Mouse (Mus musculus): ENCODE measurements around the gene Cdc6. TPM values are rescaled to one million over a fixed set of nuclear protein-coding genes. Genes with fewer than 3 reads are reported as not detected.

Gene Cdc6
- polyA plus RNA-seq, 1 experiment from 2014 or later: 96.3 TPM

GRCm38 (mm10) chr11:98937410-98937913 is 29.9 kb downstream of the Cdc6 start:
- Histone ChIP-seq H3K27me3 (replicated peaks; ENCODE audit: control insufficient read depth, insufficient read depth, low read length) (peaks cover 52% of the 10 kb centered on the region), H3K36me3 (ENCODE audit: control insufficient read depth, insufficient read depth, low read length) (0 out of 2 replicates have a peak, but pooled peaks cover 2% of the 10 kb centered on the region), H3K4me1 (replicated peaks; ENCODE audit: control insufficient read depth, insufficient read depth, low read length) (peaks cover 70% of the 10 kb centered on the region), H3K9ac (ENCODE audit: low read depth, low read length) (peak overlapping the region; percentile 74), H3K9me3 (ENCODE audit: control insufficient read depth, low read length) (no peaks in the 10 kb centered on the region), H3K27ac (ENCODE audit: low read depth, low read length) (peak overlapping the region; percentile 54), H3K4me3 (ENCODE audit: low read depth, low read length) (peak overlapping the region; percentile 72), H3K4me2 (peak overlapping the region; percentile 97)
- under 1% methylated on average over 38 of the region's 38 CpGs for WGBS
- ATAC-seq (replicated peaks; ENCODE audit: low FRiP score) (peak; percentile 92), DNase-seq (ENCODE audit: low spot score) (peak; percentile 84)

DNA sequence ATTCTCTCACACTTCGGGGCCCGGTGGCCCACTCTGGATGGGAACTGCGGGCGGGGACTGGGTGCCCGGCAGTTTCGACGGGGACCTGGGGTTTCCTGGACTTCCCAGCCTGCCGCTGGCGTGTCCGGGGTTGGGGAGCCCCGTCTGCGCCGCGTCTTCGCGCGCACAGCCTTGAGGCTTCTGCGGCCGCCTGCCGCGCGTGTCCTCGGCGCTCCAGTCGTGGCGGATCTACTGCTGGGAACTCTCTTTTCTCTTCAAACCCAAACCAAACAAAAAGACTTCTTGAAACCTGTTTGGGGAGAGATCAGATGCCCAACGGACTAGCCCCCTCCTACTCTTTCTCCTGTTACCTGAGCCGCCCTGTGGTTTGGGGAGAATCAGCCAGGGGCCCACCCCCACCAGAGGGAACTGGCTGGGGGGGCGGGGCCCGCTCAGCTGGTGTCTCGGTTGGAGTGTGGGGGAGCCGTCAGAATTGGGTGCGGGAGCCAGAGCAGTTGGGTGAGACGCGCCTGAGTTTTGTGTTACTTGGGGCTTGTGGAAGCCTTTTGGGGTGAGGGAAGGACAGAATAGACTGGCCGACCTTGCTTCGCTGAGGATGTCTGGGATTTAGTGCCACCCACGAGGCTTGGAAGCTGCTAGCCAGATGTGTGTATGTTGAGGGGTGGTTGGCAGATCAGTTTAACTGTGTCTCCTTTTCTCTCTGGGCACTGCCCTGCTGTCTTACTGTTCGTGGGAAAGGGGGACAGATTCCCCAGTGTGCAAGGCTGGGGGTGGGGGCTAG is 30.5 kb downstream of the Cdc6 start:
- Histone ChIP-seq H3K4me1 (replicated peaks; ENCODE audit: control insufficient read depth, insufficient read depth, low read length) (peaks cover 70% of the 10 kb centered on the region), H3K9ac (ENCODE audit: low read depth, low read length) (peak overlapping the region; percentile 74), H3K27me3 (replicated peaks; ENCODE audit: control insufficient read depth, insufficient read depth, low read length) (peaks cover 46% of the 10 kb centered on the region), H3K36me3 (ENCODE audit: control insufficient read depth, insufficient read depth, low read length) (0 out of 2 replicates have a peak, but pooled peaks cover 2% of the 10 kb centered on the region), H3K4me2 (peak overlapping the region; percentile 97), H3K9me3 (ENCODE audit: control insufficient read depth, low read length) (no peaks in the 10 kb centered on the region), H3K4me3 (ENCODE audit: low read depth, low read length) (peak overlapping the region; percentile 72), H3K27ac (ENCODE audit: low read depth, low read length) (peak overlapping the region; percentile 54)
- DNase-seq (ENCODE audit: low spot score): no peak
- 2% methylated on average over 39 of the region's 39 CpGs for WGBS
- ATAC-seq (replicated peaks; ENCODE audit: low FRiP score): 0 out of 2 replicates have a peak, but pooled peaks have one; percentile 2

GRCm38 (mm10) chr11:98938701-98939083 is 31.1 kb downstream of the Cdc6 start:
- DNase-seq (ENCODE audit: low spot score) (no peak), ATAC-seq (replicated peaks; ENCODE audit: low FRiP score) (no peak)
- Histone ChIP-seq H3K9me3 (ENCODE audit: control insufficient read depth, low read length) (no peaks in the 10 kb centered on the region), H3K4me1 (replicated peaks; ENCODE audit: control insufficient read depth, insufficient read depth, low read length) (peaks cover 73% of the 10 kb centered on the region), H3K36me3 (ENCODE audit: control insufficient read depth, insufficient read depth, low read length) (0 out of 2 replicates have a peak, but pooled peaks cover 2% of the 10 kb centered on the region), H3K4me2 (peak overlapping the region; percentile 97), H3K27ac (ENCODE audit: low read depth, low read length) (no peak overlapping the region), H3K4me3 (ENCODE audit: low read depth, low read length) (peak overlapping the region; percentile 72), H3K9ac (ENCODE audit: low read depth, low read length) (no peak overlapping the region), H3K27me3 (replicated peaks; ENCODE audit: control insufficient read depth, insufficient read depth, low read length) (peaks cover 44% of the 10 kb centered on the region)
- 37% methylated on average over 7 of the region's 7 CpGs for WGBS

DNA sequence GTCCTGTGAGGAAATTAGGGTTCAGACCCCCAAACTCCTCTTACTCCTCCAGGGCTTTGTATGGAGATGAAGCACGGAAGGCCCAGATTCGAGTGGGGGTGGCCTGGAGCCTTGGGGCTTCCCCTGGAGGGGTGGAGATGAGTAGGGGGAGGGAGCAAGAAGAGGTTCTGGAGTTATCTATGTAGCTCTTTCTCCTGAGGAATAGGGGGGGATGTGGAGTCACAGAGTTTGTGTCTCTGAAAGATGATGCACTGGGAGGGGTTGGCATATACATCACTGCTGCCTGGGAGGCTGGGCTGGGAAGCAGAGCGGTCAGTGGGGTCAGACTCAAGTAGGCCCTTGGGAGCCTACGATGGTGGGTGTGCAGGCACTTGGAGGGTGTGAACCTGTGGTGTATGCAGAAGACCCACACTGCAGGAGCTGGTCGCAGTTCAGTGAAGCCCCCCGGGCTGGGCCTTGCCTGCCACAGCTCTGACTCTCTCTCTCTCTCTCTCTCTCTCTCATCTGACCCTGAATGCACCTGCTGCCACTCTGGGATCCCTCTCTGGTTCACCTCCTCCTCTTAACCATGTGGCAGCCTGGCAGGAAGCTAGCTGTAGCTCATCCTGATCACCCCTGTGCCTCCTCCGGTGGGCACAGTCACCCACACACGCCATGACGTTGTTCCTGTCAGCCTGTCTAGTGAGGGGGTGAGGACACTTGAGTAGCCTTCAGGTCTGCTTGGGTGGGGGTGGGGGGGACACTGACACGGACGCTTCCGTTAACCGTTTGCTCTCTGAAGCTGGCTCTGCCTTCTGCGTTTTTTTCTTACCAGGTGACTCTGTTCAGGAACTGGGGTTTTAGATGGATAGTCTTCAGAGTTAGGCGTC is 31.7 kb downstream of the Cdc6 start:
- WGBS: 48% methylated on average over 15 of the region's 15 CpGs
- no peaks in the 10 kb centered on the region for H3K9me3 ChIP-seq (ENCODE audit: control insufficient read depth, low read length)
- H3K4me1 ChIP-seq (replicated peaks; ENCODE audit: control insufficient read depth, insufficient read depth, low read length): peaks cover 79% of the 10 kb centered on the region
- ATAC-seq (replicated peaks; ENCODE audit: low FRiP score) (no peak), DNase-seq (ENCODE audit: low spot score) (no peak)
- no peak overlapping the region for H3K9ac ChIP-seq (ENCODE audit: low read depth, low read length)
- H3K27me3 ChIP-seq (replicated peaks; ENCODE audit: control insufficient read depth, insufficient read depth, low read length): peaks cover 41% of the 10 kb centered on the region
- H3K27ac ChIP-seq (ENCODE audit: low read depth, low read length): no peak overlapping the region; the same call in 1 of the 2 replicates
- H3K4me2 ChIP-seq: peak overlapping the region; percentile 97
- H3K36me3 ChIP-seq (ENCODE audit: control insufficient read depth, insufficient read depth, low read length): 0 out of 2 replicates have a peak, but pooled peaks cover 2% of the 10 kb centered on the region
- peak overlapping the region; percentile 72 for H3K4me3 ChIP-seq (ENCODE audit: low read depth, low read length)

DNA sequence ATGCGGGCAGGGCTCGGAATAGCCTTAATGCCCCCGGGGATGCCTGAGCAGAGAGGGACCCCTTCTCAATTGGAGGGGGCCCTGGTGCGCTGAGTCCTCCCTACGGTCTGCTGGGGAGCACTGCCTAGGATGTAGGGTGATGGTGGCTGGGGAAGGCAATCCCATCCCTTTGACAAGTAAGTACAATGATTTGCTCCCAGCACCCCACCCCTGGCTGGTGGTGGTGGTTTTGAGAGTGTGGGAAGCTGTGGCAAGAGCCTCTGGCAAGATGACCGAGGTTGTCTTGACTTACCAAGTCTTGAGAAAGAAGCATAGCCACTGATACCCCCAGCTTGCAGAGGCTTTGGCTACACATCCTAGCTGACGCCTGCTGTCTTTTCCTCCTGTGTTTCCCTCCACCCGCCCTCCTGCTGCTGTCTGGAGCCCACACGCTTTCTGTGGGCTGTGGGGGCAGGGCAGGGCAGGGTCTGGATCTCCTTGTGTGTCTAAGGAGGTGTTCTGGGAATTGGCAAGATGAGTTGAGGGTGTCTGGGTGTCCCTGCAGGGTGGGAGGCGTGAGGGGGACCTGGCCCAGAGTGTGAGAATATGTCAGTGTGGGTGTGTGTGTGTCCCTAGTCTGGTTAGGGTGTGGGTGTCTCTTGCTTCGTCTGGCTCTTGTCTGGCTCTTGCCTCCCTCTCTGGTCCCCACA is 32.5 kb downstream of the Cdc6 start:
- 0 out of 2 replicates have a peak, but pooled peaks cover 1% of the 10 kb centered on the region for H3K36me3 ChIP-seq (ENCODE audit: control insufficient read depth, insufficient read depth, low read length)
- H3K4me2 ChIP-seq: peak overlapping the region; percentile 97
- H3K9ac ChIP-seq (ENCODE audit: low read depth, low read length): no peak overlapping the region
- peak overlapping the region; percentile 17; the same call in 1 of the 2 replicates for H3K4me3 ChIP-seq (ENCODE audit: low read depth, low read length)
- no peak overlapping the region; the same call in 1 of the 2 replicates for H3K27ac ChIP-seq (ENCODE audit: low read depth, low read length)
- 56% methylated on average over 11 of the region's 11 CpGs for WGBS
- no peaks in the 10 kb centered on the region for H3K9me3 ChIP-seq (ENCODE audit: control insufficient read depth, low read length)
- ATAC-seq (replicated peaks; ENCODE audit: low FRiP score) (no peak), DNase-seq (ENCODE audit: low spot score) (no peak)
- H3K27me3 ChIP-seq (replicated peaks; ENCODE audit: control insufficient read depth, insufficient read depth, low read length): peaks cover 35% of the 10 kb centered on the region
- H3K4me1 ChIP-seq (replicated peaks; ENCODE audit: control insufficient read depth, insufficient read depth, low read length): peaks cover 83% of the 10 kb centered on the region

DNA sequence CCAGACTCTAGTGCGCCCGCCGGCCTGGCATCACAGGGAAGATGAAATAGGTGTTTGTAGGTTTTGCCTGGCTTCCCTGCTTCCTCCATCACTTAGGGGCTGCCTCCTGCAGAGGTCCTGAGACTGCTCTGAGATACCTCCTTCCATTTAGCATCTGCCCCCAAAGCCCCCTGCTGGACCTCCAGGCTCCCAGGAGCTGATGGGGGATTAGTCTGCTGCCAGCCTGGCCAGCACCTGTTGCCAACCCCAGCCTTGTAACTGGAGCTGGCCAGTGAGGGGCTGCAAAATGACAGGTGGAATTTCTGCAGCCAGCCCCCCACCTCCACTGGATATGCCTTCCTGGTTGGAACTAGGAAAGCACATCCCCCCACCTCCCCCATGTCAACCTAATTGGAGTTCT is 33.2 kb downstream of the Cdc6 start:
- no peak for ATAC-seq (replicated peaks; ENCODE audit: low FRiP score)
- Histone ChIP-seq H3K4me1 (replicated peaks; ENCODE audit: control insufficient read depth, insufficient read depth, low read length) (peaks cover 90% of the 10 kb centered on the region), H3K36me3 (ENCODE audit: control insufficient read depth, insufficient read depth, low read length) (no peaks in the 10 kb centered on the region), H3K27me3 (replicated peaks; ENCODE audit: control insufficient read depth, insufficient read depth, low read length) (peaks cover 30% of the 10 kb centered on the region), H3K9me3 (ENCODE audit: control insufficient read depth, low read length) (no peaks in the 10 kb centered on the region), H3K4me2 (peak overlapping the region; percentile 97), H3K27ac (ENCODE audit: low read depth, low read length) (peak overlapping the region; percentile 87; the same call in 1 of the 2 replicates), H3K4me3 (ENCODE audit: low read depth, low read length) (peak overlapping the region; percentile 53; the same call in 1 of the 2 replicates), H3K9ac (ENCODE audit: low read depth, low read length) (peak overlapping the region; percentile 69; the same call in 1 of the 2 replicates)
- 45% methylated on average over 3 of the region's 3 CpGs for WGBS
- DNase-seq (ENCODE audit: low spot score): no peak

GRCm38 (mm10) chr11:98941341-98941825 is 33.8 kb downstream of the Cdc6 start:
- Histone ChIP-seq H3K27ac (ENCODE audit: low read depth, low read length) (peak overlapping the region; percentile 87), H3K9me3 (ENCODE audit: control insufficient read depth, low read length) (no peaks in the 10 kb centered on the region), H3K36me3 (ENCODE audit: control insufficient read depth, insufficient read depth, low read length) (no peaks in the 10 kb centered on the region), H3K27me3 (replicated peaks; ENCODE audit: control insufficient read depth, insufficient read depth, low read length) (peaks cover 24% of the 10 kb centered on the region), H3K4me3 (ENCODE audit: low read depth, low read length) (peak overlapping the region; percentile 53), H3K9ac (ENCODE audit: low read depth, low read length) (peak overlapping the region; percentile 69), H3K4me2 (peak overlapping the region; percentile 97), H3K4me1 (replicated peaks; ENCODE audit: control insufficient read depth, insufficient read depth, low read length) (peaks cover 87% of the 10 kb centered on the region)
- DNase-seq (ENCODE audit: low spot score) (no peak), ATAC-seq (replicated peaks; ENCODE audit: low FRiP score) (no peak; the same call in 1 of the 2 replicates)
- 11% methylated on average over 12 of the region's 12 CpGs for WGBS

Measured in liver, embryonic 11.5 days (tissue).